Mouse (Mus musculus): ENCODE measurements at regions not wholly inside any gene's neighbourhood (a gene's known extent, or its start where the extent isn't known, plus 50 kb on each side); places are given as distances from the start of the nearest gene placed in this dataset.

DNA sequence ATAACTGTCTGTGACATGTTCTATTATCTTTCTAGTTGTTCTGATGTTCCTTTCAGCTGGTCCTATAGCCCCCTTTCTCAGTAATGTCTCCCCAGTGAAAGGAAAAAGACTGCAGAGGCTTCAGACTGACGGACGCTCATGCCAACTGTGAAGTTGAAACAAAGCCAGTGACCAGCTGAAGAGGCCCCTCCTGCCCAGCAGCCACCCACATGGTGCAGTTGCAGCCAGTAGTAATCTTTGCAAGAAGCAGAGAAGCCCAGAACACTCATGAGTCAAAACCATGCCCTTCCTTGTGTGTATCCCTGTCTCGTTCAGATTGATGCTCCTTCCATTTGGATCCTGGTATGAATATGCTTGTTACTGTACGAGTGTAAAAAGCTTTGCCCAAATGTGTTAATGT is 428.7 kb upstream of the Ubash3b start:
- no peak for DNase-seq (ENCODE audit: low spot score)
- Histone ChIP-seq H3K27me3 (ENCODE audit: control insufficient read depth, insufficient read depth, low read length) (no peaks in the 10 kb centered on the region), H3K4me1 (ENCODE audit: control insufficient read depth, insufficient read depth, low read length) (peaks cover 5% of the 10 kb centered on the region; the same call in 1 of the 2 replicates), H3K36me3 (ENCODE audit: control insufficient read depth, insufficient read depth, low read length) (peaks cover 6% of the 10 kb centered on the region), H3K9me3 (ENCODE audit: control insufficient read depth, low read length) (no peaks in the 10 kb centered on the region), H3K4me3 (ENCODE audit: low read depth, low read length) (no peak overlapping the region), H3K27ac (ENCODE audit: low read depth, low read length) (no peak overlapping the region), H3K4me2 (ENCODE audit: low read depth) (no peak overlapping the region), H3K9ac (ENCODE audit: low read length) (no peak overlapping the region)
- WGBS: 70% methylated on average over 4 of the region's 4 CpGs
- no peak for ATAC-seq (ENCODE audit: insufficient read depth, low FRiP score, low TSS enrichment)

- Histone ChIP-seq H3K4me2 (ENCODE audit: low read depth) (no peak overlapping the region), H3K4me3 (ENCODE audit: low read depth, low read length) (no peak overlapping the region), H3K27ac (ENCODE audit: low read depth, low read length) (no peak overlapping the region), H3K27me3 (ENCODE audit: control insufficient read depth, insufficient read depth, low read length) (no peaks in the 10 kb centered on the region), H3K36me3 (ENCODE audit: control insufficient read depth, insufficient read depth, low read length) (peaks cover 6% of the 10 kb centered on the region), H3K9ac (ENCODE audit: low read length) (no peak overlapping the region), H3K9me3 (ENCODE audit: control insufficient read depth, low read length) (no peaks in the 10 kb centered on the region), H3K4me1 (ENCODE audit: control insufficient read depth, insufficient read depth, low read length) (peaks cover 8% of the 10 kb centered on the region)
- no peak for ATAC-seq (ENCODE audit: insufficient read depth, low FRiP score, low TSS enrichment)
- 86% methylated on average over 9 of the region's 9 CpGs for WGBS
- no peak for DNase-seq (ENCODE audit: low spot score)
Measured at GRCm38 (mm10) chr9:41588466-41589425, 427.2 kb upstream of the Ubash3b start.

DNA sequence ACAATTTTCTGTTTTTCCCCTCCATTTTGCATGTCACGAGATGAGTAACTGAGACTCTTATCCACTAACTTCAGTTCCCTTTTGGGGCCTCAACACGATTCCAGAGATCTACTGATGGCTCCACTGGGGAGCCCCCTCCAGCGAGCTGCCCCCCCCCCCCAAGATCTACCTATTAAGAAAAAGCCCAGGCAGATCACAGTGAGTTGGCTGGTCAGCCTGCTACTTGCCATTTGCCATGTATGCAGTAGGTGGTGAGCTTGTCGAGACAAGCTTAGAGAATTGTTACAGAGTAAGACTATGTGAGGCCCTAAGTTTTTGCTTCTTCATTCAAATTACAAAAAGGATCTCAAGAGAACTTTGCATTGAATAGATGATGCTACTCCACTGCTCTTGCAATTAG is 426.3 kb upstream of the Ubash3b start:
- H3K36me3 ChIP-seq (ENCODE audit: control insufficient read depth, insufficient read depth, low read length): peaks cover 6% of the 10 kb centered on the region
- no peak for DNase-seq (ENCODE audit: low spot score)
- peaks cover 8% of the 10 kb centered on the region for H3K4me1 ChIP-seq (ENCODE audit: control insufficient read depth, insufficient read depth, low read length)
- no peak overlapping the region for H3K4me3 ChIP-seq (ENCODE audit: low read depth, low read length)
- ATAC-seq (ENCODE audit: insufficient read depth, low FRiP score, low TSS enrichment): no peak
- H3K4me2 ChIP-seq (ENCODE audit: low read depth): no peak overlapping the region
- H3K9me3 ChIP-seq (ENCODE audit: control insufficient read depth, low read length): no peaks in the 10 kb centered on the region
- H3K27me3 ChIP-seq (ENCODE audit: control insufficient read depth, insufficient read depth, low read length): no peaks in the 10 kb centered on the region
- no peak overlapping the region for H3K27ac ChIP-seq (ENCODE audit: low read depth, low read length)
- WGBS: 68% methylated on average over 4 of the region's 4 CpGs
- no peak overlapping the region for H3K9ac ChIP-seq (ENCODE audit: low read length)

- Histone ChIP-seq H3K27ac (ENCODE audit: low read depth, low read length) (no peak overlapping the region), H3K4me3 (ENCODE audit: low read depth, low read length) (no peak overlapping the region), H3K9me3 (ENCODE audit: control insufficient read depth, low read length) (no peaks in the 10 kb centered on the region), H3K4me2 (ENCODE audit: low read depth) (peak overlapping the region; percentile 35; the same call in 1 of the 2 replicates), H3K4me1 (ENCODE audit: control insufficient read depth, insufficient read depth, low read length) (peaks cover 8% of the 10 kb centered on the region), H3K27me3 (ENCODE audit: control insufficient read depth, insufficient read depth, low read length) (no peaks in the 10 kb centered on the region), H3K9ac (ENCODE audit: low read length) (no peak overlapping the region), H3K36me3 (ENCODE audit: control insufficient read depth, insufficient read depth, low read length) (peaks cover 6% of the 10 kb centered on the region)
- WGBS: 88% methylated on average over 4 of the region's 4 CpGs
- ATAC-seq (ENCODE audit: insufficient read depth, low FRiP score, low TSS enrichment): no peak
- DNase-seq (ENCODE audit: low spot score): no peak
Measured at GRCm38 (mm10) chr9:41586966-41587570, 425.6 kb upstream of the Ubash3b start.

DNA sequence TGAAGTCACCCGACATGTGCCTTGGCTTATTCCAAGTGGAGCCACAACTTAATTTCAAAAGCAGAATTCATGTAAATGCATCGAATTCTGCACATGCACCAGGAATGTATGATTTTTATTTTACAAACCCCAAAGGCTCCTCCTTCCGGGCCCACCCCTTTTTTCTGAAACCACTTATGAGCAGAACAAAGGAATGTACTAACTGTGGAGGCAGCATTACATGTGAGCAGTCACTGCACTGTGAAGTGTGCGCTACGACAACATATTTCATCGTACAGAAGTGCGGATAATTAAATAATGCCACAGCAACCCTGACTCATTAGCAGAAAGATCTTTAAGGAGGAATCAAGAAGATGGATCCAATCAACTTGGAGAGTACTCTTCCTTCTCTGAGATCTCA is 424.8 kb upstream of the Ubash3b start:
- Histone ChIP-seq H3K9ac (ENCODE audit: low read length) (no peak overlapping the region; the same call in 1 of the 2 replicates), H3K4me2 (ENCODE audit: low read depth) (peak overlapping the region; percentile 35), H3K27ac (ENCODE audit: low read depth, low read length) (peak overlapping the region; percentile 75; the same call in 1 of the 2 replicates), H3K4me3 (ENCODE audit: low read depth, low read length) (no peak overlapping the region), H3K36me3 (ENCODE audit: control insufficient read depth, insufficient read depth, low read length) (peaks cover 6% of the 10 kb centered on the region), H3K27me3 (ENCODE audit: control insufficient read depth, insufficient read depth, low read length) (no peaks in the 10 kb centered on the region), H3K4me1 (ENCODE audit: control insufficient read depth, insufficient read depth, low read length) (peaks cover 8% of the 10 kb centered on the region), H3K9me3 (ENCODE audit: control insufficient read depth, low read length) (no peaks in the 10 kb centered on the region)
- 89% methylated on average over 7 of the region's 7 CpGs for WGBS
- ATAC-seq (ENCODE audit: insufficient read depth, low FRiP score, low TSS enrichment): no peak; the same call in 1 of the 2 replicates
- no peak for DNase-seq (ENCODE audit: low spot score)

DNA sequence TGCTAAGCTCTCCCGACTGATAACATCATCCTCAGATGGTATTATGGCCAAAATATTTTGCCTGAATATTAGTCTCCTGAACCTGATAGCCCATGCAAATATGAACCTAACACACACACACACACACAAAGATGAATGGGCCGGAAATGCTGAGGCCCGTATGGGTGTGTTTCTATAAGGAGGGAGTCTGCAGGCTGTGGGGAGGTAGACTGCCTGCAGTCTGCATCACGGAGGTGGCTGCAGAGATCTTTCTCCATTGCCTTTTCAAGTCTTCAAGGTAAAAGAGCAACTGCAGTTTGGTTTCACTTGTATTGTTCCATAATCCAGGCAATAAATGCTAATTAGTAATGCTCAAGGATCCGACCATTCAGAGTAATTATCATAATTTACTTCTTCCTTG is 424.3 kb upstream of the Ubash3b start:
- H3K27ac ChIP-seq (ENCODE audit: low read depth, low read length): peak overlapping the region; percentile 75; the same call in 1 of the 2 replicates
- H3K9me3 ChIP-seq (ENCODE audit: control insufficient read depth, low read length): no peaks in the 10 kb centered on the region
- DNase-seq (ENCODE audit: low spot score): no peak
- H3K4me2 ChIP-seq (ENCODE audit: low read depth): peak overlapping the region; percentile 35
- 51% methylated on average over 5 of the region's 5 CpGs for WGBS
- peak overlapping the region; percentile 52 for H3K9ac ChIP-seq (ENCODE audit: low read length)
- no peaks in the 10 kb centered on the region for H3K27me3 ChIP-seq (ENCODE audit: control insufficient read depth, insufficient read depth, low read length)
- no peak for ATAC-seq (ENCODE audit: insufficient read depth, low FRiP score, low TSS enrichment)
- peaks cover 6% of the 10 kb centered on the region for H3K36me3 ChIP-seq (ENCODE audit: control insufficient read depth, insufficient read depth, low read length)
- H3K4me1 ChIP-seq (ENCODE audit: control insufficient read depth, insufficient read depth, low read length): peaks cover 8% of the 10 kb centered on the region
- peak overlapping the region; percentile 21; the same call in 1 of the 2 replicates for H3K4me3 ChIP-seq (ENCODE audit: low read depth, low read length)

- Histone ChIP-seq H3K4me2 (ENCODE audit: low read depth) (peak overlapping the region; percentile 31), H3K36me3 (ENCODE audit: control insufficient read depth, insufficient read depth, low read length) (peaks cover 3% of the 10 kb centered on the region), H3K4me1 (ENCODE audit: control insufficient read depth, insufficient read depth, low read length) (peaks cover 8% of the 10 kb centered on the region), H3K4me3 (ENCODE audit: low read depth, low read length) (peak overlapping the region; percentile 26; the same call in 1 of the 2 replicates), H3K27ac (ENCODE audit: low read depth, low read length) (no peak overlapping the region), H3K27me3 (ENCODE audit: control insufficient read depth, insufficient read depth, low read length) (no peaks in the 10 kb centered on the region), H3K9ac (ENCODE audit: low read length) (peak overlapping the region; percentile 49), H3K9me3 (ENCODE audit: control insufficient read depth, low read length) (no peaks in the 10 kb centered on the region)
- DNase-seq (ENCODE audit: low spot score) (no peak), ATAC-seq (ENCODE audit: insufficient read depth, low FRiP score, low TSS enrichment) (no peak)
- 45% methylated on average over 7 of the region's 7 CpGs for WGBS
Measured at GRCm38 (mm10) chr9:41585012-41585411, 423.5 kb upstream of the Ubash3b start.

GRCm38 (mm10) chr9:41583711-41584329 is 422.3 kb upstream of the Ubash3b start:
- H3K27me3 ChIP-seq (ENCODE audit: control insufficient read depth, insufficient read depth, low read length): no peaks in the 10 kb centered on the region
- peaks cover 8% of the 10 kb centered on the region for H3K4me1 ChIP-seq (ENCODE audit: control insufficient read depth, insufficient read depth, low read length)
- peak; percentile 62 for DNase-seq (ENCODE audit: low spot score)
- H3K9me3 ChIP-seq (ENCODE audit: control insufficient read depth, low read length): no peaks in the 10 kb centered on the region
- peak overlapping the region; percentile 45 for H3K4me3 ChIP-seq (ENCODE audit: low read depth, low read length)
- no peaks in the 10 kb centered on the region; the same call in 1 of the 2 replicates for H3K36me3 ChIP-seq (ENCODE audit: control insufficient read depth, insufficient read depth, low read length)
- peak overlapping the region; percentile 40 for H3K4me2 ChIP-seq (ENCODE audit: low read depth)
- H3K27ac ChIP-seq (ENCODE audit: low read depth, low read length): peak overlapping the region; percentile 91
- WGBS: 40% methylated on average over 8 of the region's 8 CpGs
- peak overlapping the region; percentile 74 for H3K9ac ChIP-seq (ENCODE audit: low read length)
- no peak for ATAC-seq (ENCODE audit: insufficient read depth, low FRiP score, low TSS enrichment)
